Mouse (Mus musculus) Patski (cell line): Measurements from ENCODE around the gene Ccdc88a. TPM values are rescaled to one million over a fixed set of nuclear protein-coding genes. Genes with fewer than 3 reads are reported as not detected.
A peak's percentile ranks its signal among the peaks of the same experiment; 100 is the strongest.

Source experiments
- ATAC-seq: fragments of 100-300 bp; one replicate; pipeline ENCODE4 v1.8.0; 2021
- CTCF ChIA-PET: fragments of 350-600 bp; sonication (Branson Sonifier 250); formaldehyde crosslinking; loops from one replicate; lab custom pipeline; 2022; ENCODE audit warnings: inconsistent platforms; lab: Charles Lee
- POLR2A ChIA-PET: fragments of 350-600 bp; sonication (Branson Sonifier 250); formaldehyde crosslinking; loops from one replicate; lab custom pipeline; 2022; ENCODE audit warnings: antibody characterized with exemption, inconsistent platforms; lab: Charles Lee
- DNase-seq: peaks from one replicate; pipeline ENCODE4 v3.0.0-alpha.2; 2011; ENCODE audit warnings: low read depth, low spot score
- H3K27me3 ChIP-seq: fragments of 371-371 bp; one replicate; pipeline ENCODE4 v1.5.1; 2021
- CTCF ChIP-seq: fragments of 100-300 bp; IDR thresholded peaks from one replicate; pipeline ENCODE4 v1.5.1; 2021
- in situ Hi-C: fragments of 300-500 bp; cut with MboI; formaldehyde crosslinking; loops from 3 replicates; pipeline ENCODE4 v1.11.1; 2018; ENCODE audit warnings: low pct_unique_long_range_greater_than_20kb, mixed read lengths
- polyA plus RNA-seq: library from polyadenylated mRNA; unstranded; gene quantifications from one replicate; pipeline ENCODE4 v1.2.3, GENCODE M21; 2021

The Ccdc88a gene
- 11.5 TPM for polyA plus RNA-seq

DNA sequence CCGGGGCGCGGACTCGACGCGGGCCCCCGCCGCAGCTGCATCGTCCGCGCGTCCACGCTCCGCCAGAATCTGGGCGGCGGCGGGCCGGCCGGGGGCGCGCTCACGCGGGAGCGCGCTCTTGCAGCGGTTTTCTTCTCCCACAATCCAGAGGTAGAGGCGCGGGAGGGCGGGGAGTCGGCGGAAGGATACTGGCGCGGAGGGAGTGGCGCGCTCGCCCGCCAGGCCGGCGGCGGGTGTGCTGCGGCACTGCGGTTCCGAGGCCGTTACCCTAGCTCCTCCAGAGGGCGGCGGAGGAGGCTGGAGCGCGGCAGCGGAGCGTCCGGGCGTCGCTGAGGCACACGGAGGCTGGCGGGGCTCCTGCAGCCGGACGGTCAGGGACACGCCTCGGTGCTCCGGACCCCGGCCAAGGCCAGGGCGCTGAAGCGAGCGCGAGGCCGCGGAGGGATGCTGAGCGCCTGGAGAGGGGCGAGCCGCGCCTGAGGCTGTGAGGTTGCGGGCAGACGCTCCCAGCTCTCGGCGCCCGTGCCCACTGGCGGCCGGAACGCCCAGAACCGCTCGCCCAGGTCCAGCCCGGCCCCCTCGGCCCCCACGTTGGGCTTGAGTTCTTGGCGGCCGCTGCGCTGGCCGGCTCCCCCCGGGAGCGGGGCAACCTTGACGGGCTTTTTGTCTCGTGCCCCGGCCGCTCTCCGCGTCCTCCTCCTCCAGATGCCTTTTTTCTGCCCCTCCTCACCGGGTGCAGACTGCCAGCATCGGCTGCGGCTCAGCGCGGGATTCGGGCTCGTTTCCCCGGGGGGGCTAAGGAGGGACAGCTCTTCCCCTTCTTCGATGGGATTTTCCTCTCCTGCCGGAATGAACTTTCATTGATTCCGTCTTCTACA is at the start of gene Ccdc88a:
Ccdc88a (plus strand) TSS at position 263 of the 878 bp plus-strand sequence.
- peak; percentile 97 for ATAC-seq
- in situ Hi-C loops = no loop called here
- CTCF ChIA-PET = no interaction called here
- H3K27me3 ChIP-seq = peaks cover 32% of the 10 kb centered on the region
- POLR2A ChIA-PET = interaction anchor here (0.6 kb wide), 1 partner anchor 391 kb away, joined by 3 read pairs; no protein-coding TSS in a partner anchor
- TF ChIP-seq CTCF = peak; percentile 79
- peak; percentile 75 for DNase-seq

DNA sequence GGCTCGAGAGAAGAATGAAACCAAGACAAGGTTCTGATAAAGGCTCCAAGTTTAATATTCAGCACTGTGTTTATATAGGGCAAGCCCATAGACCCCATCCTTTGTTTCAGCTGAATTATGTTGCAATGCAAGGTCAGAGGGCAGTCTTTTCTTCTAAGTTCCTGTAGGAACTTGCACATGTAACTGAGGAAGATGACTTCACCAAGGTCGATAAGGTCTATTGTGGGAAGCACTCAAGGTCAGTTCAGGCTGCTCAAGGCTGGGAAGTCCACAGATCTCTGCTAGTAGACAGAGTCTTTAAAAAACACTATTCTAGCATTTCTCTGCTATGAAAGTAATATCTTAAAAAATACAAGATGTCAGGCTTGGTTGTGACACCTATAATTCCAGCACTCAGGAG is 38.0 kb upstream of the Ccdc88a start:
- peaks cover 21% of the 10 kb centered on the region for H3K27me3 ChIP-seq
- POLR2A ChIA-PET = no interaction called here
- DNase-seq = no peak
- no peak for TF ChIP-seq CTCF
- in situ Hi-C loops = no loop called here
- CTCF ChIA-PET = no interaction called here
- ATAC-seq = no peak

DNA sequence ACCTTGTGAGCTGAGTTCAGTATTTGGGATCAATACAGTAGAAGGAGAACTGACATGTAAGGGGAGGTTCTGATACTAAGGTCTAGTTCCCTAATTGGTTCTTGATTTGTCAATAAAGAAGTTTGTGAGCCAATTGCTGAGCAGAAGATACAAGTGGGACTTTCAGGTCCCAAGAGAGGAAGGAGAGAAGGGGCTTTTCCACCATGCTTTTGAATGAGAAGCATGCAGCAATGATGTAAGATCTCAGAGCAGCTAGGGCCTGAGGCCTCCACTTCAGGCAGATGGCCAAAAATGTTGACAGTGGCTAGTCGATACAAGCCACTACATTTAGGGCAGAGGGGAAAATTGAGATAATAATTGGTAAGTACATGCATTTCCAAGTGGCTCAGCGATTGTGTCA is 32.2 kb upstream of the Ccdc88a start:
- peaks cover 6% of the 10 kb centered on the region for H3K27me3 ChIP-seq
- CTCF ChIA-PET = no interaction called here
- TF ChIP-seq CTCF = no peak
- POLR2A ChIA-PET = interaction anchor here (0.6 kb wide), 1 partner anchor 633 kb away, joined by 3 read pairs; no protein-coding TSS in a partner anchor
- no peak for ATAC-seq
- DNase-seq = no peak
- in situ Hi-C loops = no loop called here

DNA sequence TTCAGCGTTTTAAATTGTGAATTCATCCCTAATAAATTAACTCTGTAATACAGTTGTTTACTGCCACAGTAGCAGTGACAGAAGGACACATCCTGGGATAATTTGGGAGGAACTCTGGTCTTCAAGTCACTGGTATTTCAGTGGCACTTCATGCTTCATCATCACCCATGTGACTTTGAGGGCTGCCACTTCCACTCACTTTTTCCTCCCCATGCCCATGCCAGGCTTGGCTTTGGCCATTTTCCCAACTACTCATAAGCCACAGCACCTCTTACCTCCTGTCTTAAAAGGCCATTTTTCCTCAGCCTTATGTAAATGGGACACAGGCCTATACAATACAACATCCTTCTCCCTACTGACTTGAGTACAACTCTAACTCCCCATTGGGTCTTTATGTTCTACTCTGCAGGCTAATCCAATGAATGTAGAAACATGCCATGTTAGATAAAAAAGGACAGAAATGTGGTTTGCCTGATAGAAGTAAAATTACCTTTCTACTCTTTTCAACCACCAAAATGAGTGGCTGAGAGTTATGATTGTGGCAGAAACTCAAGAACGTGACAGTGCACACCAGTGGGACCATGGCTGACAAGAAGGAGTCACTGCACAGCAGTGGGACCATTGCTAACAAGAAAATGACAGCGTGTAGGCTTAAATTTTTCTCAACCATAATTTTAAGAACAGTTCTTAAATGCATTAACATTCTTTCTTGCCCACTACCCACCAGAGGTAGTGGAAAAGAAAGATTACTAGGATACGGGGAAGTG is 28.4 kb upstream of the Ccdc88a start:
- ChIA-PET POLR2A (no interaction called here), CTCF (no interaction called here)
- DNase-seq = no peak
- peaks cover 18% of the 10 kb centered on the region for H3K27me3 ChIP-seq
- no peak for TF ChIP-seq CTCF
- ATAC-seq = no peak
- in situ Hi-C loops = no loop called here

- H3K27me3 ChIP-seq = peaks cover 13% of the 10 kb centered on the region
- CTCF ChIA-PET = no interaction called here
- DNase-seq (no peak), ATAC-seq (no peak)
- POLR2A ChIA-PET = no interaction called here
- in situ Hi-C loops = no loop called here
- no peak for TF ChIP-seq CTCF
Measured at GRCm38 (mm10) chr11:29345673-29346286, 27.7 kb upstream of the Ccdc88a start.

GRCm38 (mm10) chr11:29350891-29351290 is 22.6 kb upstream of the Ccdc88a start:
- no peak for DNase-seq
- no peak for ATAC-seq
- no peak for TF ChIP-seq CTCF
- peaks cover 19% of the 10 kb centered on the region for H3K27me3 ChIP-seq
- in situ Hi-C loops = no loop called here
- ChIA-PET POLR2A (interaction anchor here (1.3 kb wide), 1 partner anchor 13 kb away, joined by 4 read pairs; no protein-coding TSS in a partner anchor), CTCF (interaction anchor here (2.3 kb wide), 1 partner anchor 12 kb away, joined by 6 read pairs; no protein-coding TSS in a partner anchor)

DNA sequence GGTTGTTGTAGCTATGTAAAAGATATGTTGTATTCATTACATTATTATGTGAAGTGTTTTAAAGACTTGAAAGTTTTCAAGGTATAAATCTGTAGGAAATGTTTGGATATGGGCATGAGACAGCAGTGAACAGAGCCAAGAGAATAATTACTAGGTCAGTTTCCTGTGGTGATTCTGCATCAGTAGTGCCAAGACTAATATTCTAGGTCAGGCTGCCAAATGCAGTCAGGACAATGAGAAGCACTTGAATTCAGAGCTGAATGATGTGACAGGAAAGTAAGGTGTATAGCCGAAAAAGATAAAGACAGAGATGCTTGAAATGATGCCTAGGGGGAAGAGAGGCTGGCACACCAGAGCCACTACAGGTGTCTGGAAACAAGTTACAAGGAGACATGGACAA is 21.2 kb upstream of the Ccdc88a start:
- TF ChIP-seq CTCF = no peak
- H3K27me3 ChIP-seq = peaks cover 19% of the 10 kb centered on the region
- POLR2A ChIA-PET = no interaction called here
- CTCF ChIA-PET = interaction anchor here (0.8 to 2.4 kb wide), 2 partner anchors 11 to 49 kb away, joined by 3 to 7 read pairs; no protein-coding TSS in a partner anchor
- in situ Hi-C loops = no loop called here
- ATAC-seq (no peak), DNase-seq (no peak)

GRCm38 (mm10) chr11:29368161-29368560 is 5.3 kb upstream of the Ccdc88a start:
- H3K27me3 ChIP-seq = peaks cover 32% of the 10 kb centered on the region
- ChIA-PET CTCF (no interaction called here), POLR2A (interaction anchor here (0.7 kb wide), 1 partner anchor 750 kb away, joined by 5 read pairs; no protein-coding TSS in a partner anchor)
- ATAC-seq (no peak), DNase-seq (no peak)
- in situ Hi-C loops = loop anchor here (10.0 kb wide), 1 partner anchor 53 kb away; no protein-coding TSS in a partner anchor
- no peak for TF ChIP-seq CTCF

DNA sequence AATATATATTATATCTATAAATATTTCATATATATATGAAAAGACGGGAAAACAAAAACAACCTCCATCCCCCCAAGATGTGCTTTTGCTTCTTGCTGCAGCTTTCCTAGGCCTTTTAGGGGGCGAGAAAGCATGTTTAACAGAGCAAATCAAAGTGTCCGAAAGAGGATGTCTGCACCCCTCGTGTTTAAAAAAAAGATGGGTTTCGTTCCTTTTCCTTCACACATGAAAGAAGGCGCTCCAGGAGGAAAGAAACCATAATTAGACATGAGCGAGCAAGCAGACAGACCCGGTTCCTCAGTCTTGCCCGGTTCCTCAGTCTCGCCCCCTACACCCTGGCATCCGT is 435 bp upstream of the Ccdc88a start:
- peaks cover 32% of the 10 kb centered on the region for H3K27me3 ChIP-seq
- ChIA-PET POLR2A (no interaction called here), CTCF (no interaction called here)
- DNase-seq (no peak), ATAC-seq (no peak)
- TF ChIP-seq CTCF = no peak
- in situ Hi-C loops = no loop called here

- ChIA-PET POLR2A (interaction anchor here (0.6 kb wide), 1 partner anchor 390 kb away, joined by 3 read pairs; no protein-coding TSS in a partner anchor), CTCF (no interaction called here)
- no peak for DNase-seq
- H3K27me3 ChIP-seq = peaks cover 27% of the 10 kb centered on the region
- TF ChIP-seq CTCF = no peak
- in situ Hi-C loops = no loop called here
- peak; percentile 15 for ATAC-seq
Measured at GRCm38 (mm10) chr11:29374274-29374656, 807 bp downstream of the Ccdc88a start.
